Mouse (Mus musculus) olfactory bulb, adult 2 months (tissue): ENCODE measurements around the gene Elmsan1.

Source experiments
- CTCF ChIP-seq: fragments of 200-500 bp; IDR thresholded peaks from 2 replicates; pipeline ENCODE4 v1.5.1; 2012; ENCODE audit warnings: low read depth, mild to moderate bottlenecking, low read length, moderate library complexity; ENCODE audit not compliant: insufficient read depth
- POLR2A ChIP-seq: fragments of 200-500 bp; IDR thresholded peaks from 2 replicates; pipeline ENCODE4 v1.6.1; 2012; ENCODE audit warnings: mild to moderate bottlenecking, low read depth, low read length, moderate library complexity; ENCODE audit not compliant: insufficient read depth

GRCm38 (mm10) chr12:84113676-84114075 is 105.0 kb downstream of the Elmsan1 start:
- TF ChIP-seq CTCF (no peak), POLR2A (no peak)
